In genomic region chr1:188468371-188468783, GRCm38 (mm10) we compare ENCODE assay signal across 8 mouse cellular contexts.
DNase-seq lines count a peak whose midpoint lies in the region; TF ChIP-seq lines count a peak whose summit lies in the region.

No protein-coding gene starts in this region.

- H3K27ac ChIP-seq in layer of hippocampus, adult 2 months: no peak overlapping the region

- no peak for TF ChIP-seq CTCF in layer of hippocampus, adult 2 months (conservative IDR thresholded peaks at IDR 0.05)

- no peak overlapping the region for H3K4me3 ChIP-seq in layer of hippocampus, adult 2 months

- peak; percentile 69 to 77 for DNase-seq in cerebellum, postnatal 10 days
- DNase-seq in cerebellum, adult 9-11 months: no peak
- peak; percentile 4 to 12 for DNase-seq in layer of hippocampus, adult 2 months (ENCODE audit: low spot score in 2 of 2)
- DNase-seq in layer of hippocampus, adult 9-10 months (ENCODE audit: low spot score): no peak
- peak; percentile 7 to 10 for DNase-seq in frontal cortex, postnatal 14 days (ENCODE audit: low spot score in 2 of 2)
- peak; percentile 34 for DNase-seq in retina, postnatal 1 day
- no peak for DNase-seq in embryo, embryonic 9.5 days (ENCODE audit: extremely low spot score)
- DNase-seq in testis, postnatal 14 days (ENCODE audit: low spot score): no peak

Comparison
In these comparisons a context has a peak if more than half of its experiments do, and no peak if none do; other contexts are left out.
1. DNase-seq: peak in cerebellum, postnatal 10 days (2 of 2), layer of hippocampus, adult 2 months (2 of 2), frontal cortex, postnatal 14 days (2 of 2) and retina, postnatal 1 day (single experiment); none in cerebellum, adult 9-11 months (single experiment), layer of hippocampus, adult 9-10 months (single experiment), embryo, embryonic 9.5 days (single experiment) and testis, postnatal 14 days (single experiment).